Mouse (Mus musculus) 416B (cell line): Measurements from ENCODE around the gene Mroh2a.
"Not testable (repeated sequence)": the region's sequence is repeated elsewhere in the genome, so short reads cannot be mapped to it uniquely, and the experiment has no call there.

ENCODE experiments used
- DNase-seq: peaks from one replicate; pipeline ENCODE4 v3.0.0; 2011; ENCODE audit warnings: low read depth

Gene Mroh2a

DNA sequence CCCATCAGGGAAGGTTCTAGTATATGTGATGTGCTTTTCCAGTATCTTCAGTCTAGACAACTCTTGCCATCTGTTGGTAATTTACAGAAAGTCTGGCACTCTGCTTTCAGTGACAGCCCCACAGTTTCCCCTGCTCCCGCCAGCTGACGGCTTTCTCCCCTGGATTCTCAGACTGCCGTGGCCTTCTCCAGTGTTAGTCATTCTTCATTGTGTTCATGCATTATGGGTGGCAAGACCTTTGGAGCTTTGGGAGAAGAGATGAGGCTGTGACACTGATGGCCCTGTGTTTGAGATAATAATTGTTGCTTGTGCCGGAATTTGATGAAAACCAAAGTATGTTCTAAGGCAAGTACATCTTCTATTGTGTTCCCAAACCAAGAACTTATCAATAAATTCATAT is 8.2 kb upstream of the Mroh2a start:
- peak; percentile 3 for DNase-seq

DNA sequence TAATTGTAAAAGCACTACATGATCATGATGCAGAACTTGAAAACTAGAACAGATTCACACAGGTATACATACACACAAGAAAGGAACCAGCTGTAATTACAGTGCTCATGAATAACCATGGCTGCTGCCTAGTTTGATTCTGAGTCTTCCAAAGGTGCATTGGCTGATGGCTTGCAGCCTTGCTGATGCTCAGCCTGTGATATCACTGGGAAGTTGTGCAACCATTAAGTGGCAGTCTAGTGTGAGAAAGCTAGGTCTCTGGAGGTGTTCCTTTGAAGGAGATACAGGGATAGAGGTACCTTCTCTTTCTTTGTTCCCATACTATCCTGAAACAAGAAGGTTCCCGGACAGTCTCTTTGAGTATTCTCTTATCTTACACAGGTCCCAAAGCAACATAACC is 7.7 kb upstream of the Mroh2a start:
- DNase-seq: peak; percentile 10

DNA sequence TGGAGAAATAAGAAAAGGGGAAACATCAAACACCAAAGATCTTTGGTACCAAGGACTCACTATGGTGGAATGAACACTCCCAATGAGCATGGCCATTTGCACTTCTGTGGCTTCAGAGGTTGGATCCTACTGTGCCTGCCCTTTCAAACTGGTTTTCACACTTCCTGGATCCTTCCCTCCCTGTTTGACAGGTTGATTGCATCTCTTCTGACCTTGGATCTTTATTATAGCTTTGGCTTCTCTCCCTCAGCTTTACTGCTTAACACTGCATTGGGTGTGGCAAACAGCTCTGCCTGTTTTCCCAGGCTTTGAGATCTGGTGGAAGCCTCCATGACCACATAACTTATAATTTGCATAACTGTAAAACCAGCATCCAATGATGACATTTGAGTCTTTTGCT is 6.5 kb upstream of the Mroh2a start:
- no peak for DNase-seq

DNA sequence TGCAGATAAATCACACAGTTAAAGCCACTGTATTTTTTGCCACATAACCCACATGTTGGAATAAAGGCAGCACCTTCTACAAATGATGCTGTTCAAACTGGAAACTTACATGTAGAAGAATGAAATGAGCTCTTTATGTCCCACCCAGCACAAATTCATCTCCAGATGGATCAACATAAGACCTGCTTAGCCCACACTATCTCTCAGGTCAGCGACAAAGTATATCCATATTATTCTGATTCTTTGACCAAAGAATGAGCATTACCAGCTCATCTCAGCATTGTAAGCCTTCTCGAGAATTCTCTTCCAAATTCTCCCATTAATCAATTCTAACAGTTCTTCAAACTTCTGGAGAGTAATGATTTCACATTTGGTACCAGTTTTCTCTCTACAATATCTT is 4.6 kb upstream of the Mroh2a start:
- DNase-seq: no peak

DNA sequence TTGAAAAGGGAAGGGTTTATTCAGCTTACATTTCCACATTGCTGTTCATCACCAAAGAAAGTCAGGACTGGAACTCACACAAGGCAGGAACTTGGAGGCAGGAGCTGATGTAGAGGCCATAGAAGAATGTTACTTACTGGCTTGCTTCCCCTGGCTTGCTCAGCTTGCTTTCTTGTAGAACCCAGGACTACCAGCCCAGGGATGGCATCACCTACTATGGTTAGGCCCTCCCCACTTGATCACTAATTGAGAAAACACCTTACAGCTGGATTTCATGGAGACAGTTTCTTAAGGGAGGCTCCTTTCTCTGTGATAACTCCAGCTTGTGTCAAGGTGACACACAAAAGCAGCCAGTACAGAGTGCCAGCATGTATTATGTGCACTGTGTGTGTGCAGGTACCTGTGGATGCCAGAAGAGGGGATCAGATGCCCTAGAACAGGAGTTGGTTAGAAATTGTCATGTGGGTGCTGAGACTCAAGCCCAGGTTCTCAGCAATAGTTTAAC is 3.7 kb upstream of the Mroh2a start:
- not testable (repeated sequence) for DNase-seq

DNA sequence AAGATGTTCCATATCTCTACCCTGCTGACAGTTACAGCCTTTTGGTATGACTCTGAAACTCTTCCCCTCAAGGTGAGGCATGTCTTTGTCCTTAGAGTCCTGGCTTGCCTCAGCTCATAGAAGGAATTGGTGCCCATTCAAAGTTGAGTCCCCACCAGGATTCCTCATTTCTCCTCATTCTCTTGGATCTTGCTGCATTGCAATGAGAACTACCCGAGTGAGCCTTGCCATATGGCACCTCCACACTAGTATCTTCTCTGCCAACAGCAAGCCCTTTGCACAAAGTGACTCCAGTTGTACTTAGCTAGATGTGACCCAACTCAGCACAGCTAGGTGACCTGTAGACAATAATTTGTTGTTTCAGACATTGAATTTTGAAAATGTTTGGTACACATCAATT is 3.2 kb upstream of the Mroh2a start:
- DNase-seq: no peak

DNA sequence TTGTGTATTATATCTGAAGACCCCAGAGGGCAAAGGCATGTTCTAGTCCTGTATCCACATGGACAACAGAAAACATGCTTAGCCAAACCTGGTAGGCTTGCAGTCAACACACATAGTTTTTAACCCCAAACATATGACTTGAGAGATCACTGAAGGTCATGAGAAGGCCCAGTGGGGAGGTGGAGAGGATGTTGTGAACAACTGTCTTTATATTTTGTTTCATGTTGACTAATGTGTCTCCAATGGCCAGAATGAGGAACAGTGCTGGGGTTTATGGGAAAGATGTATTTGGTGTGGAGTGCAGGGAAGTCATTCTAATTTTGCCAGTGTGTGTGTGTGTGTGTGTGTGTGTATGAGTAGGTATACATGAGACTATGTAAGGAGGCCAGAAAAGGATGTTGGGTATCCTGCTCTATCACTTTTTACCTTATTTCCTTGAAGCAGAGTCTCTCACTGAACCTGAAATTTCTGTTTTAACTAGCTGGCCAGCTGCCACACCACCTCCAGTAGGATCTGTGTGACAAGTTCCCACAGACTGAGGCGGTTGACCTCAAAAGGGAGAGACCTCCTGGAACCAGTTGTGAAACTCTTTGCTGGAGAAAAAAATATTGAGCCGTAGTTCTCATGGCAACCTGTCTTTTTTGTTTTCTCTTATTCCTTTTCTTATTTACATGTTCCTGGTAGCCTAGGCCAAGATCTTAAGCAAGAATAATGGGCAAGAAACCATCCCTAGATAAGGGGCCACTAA is 2.6 kb upstream of the Mroh2a start:
- DNase-seq: no peak

DNA sequence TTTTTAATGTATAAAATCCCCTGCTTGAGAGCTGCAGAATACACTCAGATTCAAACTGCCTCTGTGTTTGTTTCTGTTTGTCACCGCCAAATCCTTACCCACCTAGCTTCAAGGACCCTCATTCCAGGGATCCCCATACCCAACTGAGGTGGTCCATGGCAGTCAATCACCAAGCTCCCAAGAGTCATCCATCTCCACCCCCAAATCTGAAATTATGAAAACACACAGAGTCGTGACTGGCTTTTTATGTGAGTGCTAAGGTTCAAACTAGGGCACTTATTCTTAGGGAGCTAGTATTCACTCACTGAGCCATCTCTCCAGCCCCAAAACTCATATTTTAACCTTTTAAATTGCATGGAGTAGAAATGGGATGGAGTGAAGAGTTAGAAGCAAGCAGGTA is 1.5 kb upstream of the Mroh2a start:
- not testable (repeated sequence) for DNase-seq

DNA sequence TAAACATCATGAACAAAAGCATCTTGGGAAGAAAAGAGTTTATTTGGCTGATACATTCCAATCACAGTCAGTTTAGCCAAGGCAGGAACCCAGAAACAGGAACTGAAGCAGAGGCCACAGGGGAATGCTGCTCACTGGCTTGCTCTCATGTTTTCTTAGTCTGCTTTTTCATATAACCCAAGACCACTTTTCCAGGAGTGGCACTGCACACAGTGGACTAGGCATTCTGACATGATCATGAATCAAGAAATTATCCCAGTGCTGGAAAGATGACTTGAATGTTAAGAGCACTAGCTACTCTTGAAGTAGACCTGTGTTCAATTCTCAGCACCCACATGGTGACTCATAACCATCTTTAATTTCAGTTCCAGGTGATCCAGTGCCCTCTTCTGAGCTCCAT is 1.0 kb upstream of the Mroh2a start:
- DNase-seq: no peak

DNA sequence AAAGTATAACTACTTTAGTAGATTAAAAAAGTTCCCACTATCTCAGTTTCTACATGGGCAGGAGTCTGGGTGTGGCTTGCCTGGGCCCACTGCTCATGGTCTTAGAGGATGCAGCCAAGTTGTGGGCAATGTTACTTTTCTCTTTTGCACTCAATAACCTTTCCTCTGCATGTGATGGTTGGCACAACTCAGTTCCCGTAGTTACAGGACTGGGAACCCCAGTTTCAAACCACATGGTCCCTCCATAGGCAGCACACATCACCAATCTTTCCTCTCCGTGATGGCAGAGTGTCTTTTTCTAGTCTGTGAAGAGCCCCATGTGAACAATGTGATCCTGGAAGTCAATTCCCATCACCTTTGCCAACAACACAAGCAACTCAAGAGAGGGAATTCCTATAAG is 696 bp downstream of the Mroh2a start:
- no peak for DNase-seq

DNA sequence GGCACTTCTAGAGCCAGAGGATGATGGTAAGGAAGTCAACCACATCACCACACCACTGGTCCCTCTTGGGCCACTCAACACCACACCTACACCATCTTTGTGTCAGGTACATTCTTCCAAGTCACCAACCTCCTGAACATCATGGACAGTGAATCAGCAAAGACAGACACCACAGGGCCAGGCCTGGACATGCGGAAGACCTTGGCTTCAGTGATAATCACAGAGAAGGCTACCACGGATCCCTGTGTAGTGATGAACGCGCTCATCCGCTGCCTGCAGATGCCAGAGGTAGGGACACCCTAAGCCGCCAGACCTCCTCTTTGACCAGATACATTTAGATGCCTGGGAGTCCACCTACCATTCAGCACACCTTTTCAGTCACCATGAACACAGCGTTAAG is 1.3 kb downstream of the Mroh2a start:
- no peak for DNase-seq

DNA sequence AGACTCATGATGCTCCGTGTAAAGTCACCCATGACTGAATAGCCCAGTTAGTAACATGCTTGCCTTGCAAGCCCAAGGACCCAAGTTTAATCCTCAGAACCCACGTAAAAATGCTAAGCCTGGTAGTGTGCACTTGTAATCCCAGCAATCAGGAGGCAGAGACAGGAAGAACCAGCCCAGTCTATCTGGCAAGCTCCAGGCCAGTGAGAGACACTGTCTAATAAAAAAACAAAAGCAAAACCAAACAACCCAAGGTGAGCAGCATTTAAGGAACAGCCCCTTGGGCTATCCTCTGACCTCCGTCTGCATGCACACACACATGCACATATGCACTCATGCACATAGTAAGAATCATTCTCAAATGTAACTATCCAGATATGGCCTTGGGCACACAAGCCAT is 2.8 kb downstream of the Mroh2a start:
- no peak for DNase-seq

DNA sequence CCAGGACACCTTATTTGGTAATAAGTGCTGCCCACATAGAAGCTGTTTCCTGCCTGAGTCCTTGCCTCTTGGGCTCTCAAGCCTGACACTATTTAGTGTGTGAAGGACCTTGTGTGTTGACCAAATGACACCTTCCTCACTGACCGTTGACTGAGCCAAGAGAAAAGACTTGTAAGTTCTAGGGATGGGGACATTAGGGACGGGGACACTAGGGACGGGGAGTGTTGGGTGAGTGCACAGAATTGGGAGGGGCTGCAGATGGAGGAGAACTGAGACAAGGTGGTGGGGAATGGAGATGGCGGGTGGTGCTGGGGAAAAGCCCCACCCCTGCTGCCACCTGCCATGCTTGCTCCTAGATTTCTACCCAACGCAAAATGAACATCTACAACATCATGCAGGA is 3.2 kb downstream of the Mroh2a start:
- no peak for DNase-seq

DNA sequence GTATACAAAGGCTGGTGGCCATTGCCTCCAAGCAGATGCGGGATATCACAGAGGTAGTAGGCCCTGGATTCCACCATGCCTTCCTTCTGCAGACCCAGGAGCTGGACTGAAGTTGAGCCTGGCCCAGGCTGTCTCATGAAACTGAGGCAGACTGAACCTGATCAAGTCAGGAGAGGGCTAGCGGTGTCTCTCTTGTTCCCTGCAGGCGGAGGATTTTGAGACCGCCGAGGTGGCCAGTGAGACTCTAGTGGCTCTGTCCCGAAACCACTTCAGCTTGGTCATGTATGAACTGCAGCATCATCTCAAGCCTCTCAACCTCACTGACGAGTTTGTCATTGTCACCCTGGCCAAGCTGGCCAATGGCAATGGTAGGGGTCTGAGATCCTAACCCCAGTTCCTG is 3.6 kb downstream of the Mroh2a start:
- no peak for DNase-seq

DNA sequence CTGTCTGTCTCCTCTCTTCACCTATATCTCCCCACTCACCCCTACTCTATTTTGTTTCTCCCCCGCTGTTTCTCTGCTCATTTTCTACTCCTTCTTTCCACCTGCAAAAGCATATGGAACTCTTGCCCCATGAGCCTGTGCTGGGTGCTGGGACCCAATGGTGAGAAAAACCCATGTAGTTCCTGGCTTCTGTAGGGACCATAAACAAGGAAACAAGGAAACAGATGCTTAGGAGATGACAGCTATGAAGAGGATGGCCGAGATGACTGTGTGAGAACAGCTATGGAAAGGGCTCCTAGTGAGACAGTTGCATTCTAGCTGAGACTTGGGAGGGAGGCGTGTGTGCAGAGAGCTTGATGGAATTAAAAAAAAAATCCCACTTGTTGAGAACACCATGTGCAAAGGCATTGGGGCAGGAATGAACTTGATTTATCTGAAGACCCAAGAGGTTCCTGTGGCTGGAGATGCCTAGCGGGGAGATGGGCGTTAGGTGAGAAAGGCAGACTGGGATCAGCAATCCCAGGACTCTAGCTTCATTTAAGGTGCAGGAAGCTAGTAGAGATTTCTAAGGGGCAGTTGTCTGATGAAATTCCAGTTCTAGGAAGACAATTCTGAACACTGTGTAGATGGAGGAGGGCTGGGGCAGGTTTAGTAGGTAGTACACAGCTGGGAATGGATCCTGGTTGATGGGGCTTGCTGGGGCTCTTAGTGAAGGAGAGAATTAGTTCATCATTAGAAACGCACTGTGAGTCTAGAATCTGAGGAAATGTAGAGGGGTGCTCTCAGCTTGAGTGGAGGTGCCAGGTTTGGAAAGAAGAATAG is 4.4 kb downstream of the Mroh2a start:
- DNase-seq: no peak

DNA sequence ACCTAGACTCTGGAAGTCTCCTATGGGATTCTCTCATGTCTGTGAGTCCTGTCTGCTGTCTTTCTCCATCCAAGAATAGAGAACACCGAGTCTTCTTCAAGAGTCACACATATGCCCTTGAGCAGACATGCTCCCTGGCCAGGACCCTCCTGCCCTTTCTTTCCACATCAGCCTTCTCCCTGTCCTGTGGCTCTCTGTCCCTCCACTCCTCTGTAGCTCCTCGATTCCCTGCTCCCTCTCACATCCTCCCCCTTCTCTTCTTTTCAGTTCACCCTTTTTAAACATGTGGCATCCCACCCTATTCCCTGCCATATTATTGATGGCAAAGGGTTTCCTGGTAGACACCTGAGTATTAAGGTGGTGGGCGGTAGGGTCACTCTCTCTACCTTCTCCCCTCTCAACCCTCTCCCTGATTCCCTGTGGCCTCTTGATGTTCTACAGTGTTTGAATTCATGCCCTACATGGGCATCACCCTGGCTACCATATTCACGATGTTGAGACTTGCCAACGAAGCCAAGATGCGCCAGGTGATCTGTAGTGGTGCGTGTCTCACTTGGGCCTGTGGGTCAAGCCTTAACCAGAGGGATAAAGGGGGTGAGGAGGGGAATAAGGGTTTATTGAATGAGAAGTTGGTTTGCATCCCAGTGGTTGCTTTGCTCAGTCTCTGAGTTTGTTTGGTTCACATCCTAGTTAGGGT is 5.2 kb downstream of the Mroh2a start:
- DNase-seq: no peak

DNA sequence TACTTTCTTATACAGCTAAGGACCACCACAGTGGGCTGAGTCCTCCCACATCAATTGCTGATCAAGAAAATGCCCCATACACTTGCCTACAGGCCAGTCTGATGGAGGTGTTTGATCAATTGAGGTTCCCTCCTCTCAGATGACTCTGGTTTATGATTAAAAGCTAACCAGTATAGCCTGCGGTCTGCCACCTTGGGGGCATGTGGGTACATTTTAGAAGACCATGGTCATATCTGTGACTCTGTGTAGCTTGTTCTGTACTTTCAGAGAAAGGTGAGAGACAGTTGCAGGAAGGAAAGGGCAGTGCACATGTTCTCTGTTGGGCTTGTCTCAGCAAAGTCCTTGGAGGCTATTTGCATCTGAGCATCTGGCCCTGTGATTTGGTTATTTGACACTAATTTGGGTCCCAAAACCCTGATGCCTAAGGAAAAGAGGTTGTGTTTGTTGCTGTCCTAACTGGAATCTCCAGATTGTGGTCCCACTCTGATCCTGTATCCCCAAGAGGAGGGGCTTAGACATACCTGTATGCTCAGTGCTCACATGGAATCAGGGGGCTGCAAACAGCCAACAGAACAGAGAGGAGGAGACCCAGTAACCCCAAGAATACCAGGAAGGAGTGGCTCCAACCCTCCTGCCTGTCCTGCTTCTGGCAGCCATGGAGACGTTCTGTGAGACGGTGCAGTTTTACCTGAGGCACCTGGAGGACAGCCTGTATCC is 6.0 kb downstream of the Mroh2a start:
- DNase-seq: no peak

DNA sequence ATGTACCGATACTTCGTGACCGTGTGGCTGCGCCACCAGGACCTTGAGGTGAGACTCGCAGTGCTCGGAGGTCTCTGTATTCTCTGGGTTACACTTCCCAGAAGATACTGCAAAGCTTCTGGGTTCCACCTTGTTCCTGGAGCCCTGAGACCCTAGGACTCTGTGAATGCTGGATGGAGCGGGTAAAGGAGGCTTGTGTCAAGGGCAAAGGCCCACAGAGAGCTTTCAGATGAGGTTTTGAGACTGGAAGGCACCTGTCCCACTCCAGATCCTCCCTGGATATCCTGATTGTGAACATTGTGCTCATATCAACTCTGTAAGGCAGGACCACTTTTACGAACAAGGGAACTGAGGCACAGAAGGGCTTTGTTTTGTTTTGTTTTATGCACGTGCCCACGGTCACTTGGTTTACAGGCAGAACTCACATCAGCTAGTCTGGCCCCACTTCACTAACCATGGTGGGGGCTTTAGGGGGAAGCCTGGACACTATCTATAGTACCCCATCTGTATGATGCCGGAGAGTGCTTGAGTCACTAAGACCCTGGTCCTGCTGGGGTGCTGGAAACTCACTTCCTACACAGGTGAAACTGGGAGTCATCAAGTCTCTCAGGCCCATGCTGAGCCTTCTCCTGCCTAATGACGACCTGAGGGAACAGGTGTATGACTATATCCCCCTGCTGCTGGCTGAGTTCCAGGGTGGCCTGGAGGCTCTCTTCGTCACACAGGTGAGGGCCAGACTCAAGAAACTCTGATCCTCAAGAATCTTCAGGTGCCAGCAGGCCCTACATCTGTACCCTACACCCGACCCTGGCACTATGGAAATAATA is 6.8 kb downstream of the Mroh2a start:
- DNase-seq: no peak

DNA sequence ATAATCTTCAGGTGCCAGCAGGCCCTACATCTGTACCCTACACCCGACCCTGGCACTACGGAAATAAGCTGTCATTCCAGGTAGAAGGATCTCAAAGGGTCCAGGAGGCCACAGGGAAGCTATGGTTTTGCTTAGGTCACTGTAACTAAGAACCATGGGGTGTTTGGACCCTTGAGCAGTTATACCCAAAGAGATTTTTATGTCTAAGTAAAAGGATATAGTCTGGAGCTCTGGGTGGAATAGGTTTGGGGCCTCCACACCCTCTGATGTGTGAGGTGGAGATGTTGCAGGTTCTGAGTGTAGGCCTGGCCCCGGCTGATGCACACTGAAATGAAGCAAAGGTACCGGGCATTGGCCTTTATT is 7.4 kb downstream of the Mroh2a start:
- no peak for DNase-seq

DNA sequence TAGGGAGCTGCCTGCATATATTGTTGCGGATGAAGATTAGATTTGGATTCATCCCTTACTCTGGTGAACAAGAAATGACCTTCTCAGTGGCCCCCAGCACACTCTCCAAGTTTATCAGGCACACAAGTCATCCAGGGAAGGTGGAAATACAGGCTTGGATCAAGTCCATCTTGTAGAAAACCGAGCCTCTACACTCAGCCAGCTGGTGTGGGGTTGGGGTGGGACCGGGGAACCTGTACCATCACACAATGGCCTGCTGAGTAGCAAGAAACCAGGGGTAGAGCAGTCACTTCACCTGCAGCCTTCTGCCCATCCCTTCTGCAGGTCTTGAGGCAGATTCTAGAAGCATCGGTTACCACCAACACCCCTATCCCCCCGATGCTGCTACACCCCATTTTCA is 7.9 kb downstream of the Mroh2a start:
- no peak for DNase-seq
